Mouse (Mus musculus) heart, adult 10 weeks (tissue): ENCODE measurements around the gene Exoc1. TPM values are rescaled to one million over a fixed set of nuclear protein-coding genes. Genes with fewer than 3 reads are reported as not detected.

Experiments
- polyA plus RNA-seq: library from polyadenylated mRNA; stranded (reverse); fragments of 350-450 nt; fragmentation: Illumina TruSeq; extraction: RNeasy Lipid Tissue Mini Kit (QIAGEN cat#74804); gene quantifications from one replicate; pipeline ENCODE4 v1.2.3, GENCODE M21; 2014; ENCODE audit warnings: low read depth, low replicate concordance

Exoc1 gene
- 20.6 TPM for polyA plus RNA-seq

DNA sequence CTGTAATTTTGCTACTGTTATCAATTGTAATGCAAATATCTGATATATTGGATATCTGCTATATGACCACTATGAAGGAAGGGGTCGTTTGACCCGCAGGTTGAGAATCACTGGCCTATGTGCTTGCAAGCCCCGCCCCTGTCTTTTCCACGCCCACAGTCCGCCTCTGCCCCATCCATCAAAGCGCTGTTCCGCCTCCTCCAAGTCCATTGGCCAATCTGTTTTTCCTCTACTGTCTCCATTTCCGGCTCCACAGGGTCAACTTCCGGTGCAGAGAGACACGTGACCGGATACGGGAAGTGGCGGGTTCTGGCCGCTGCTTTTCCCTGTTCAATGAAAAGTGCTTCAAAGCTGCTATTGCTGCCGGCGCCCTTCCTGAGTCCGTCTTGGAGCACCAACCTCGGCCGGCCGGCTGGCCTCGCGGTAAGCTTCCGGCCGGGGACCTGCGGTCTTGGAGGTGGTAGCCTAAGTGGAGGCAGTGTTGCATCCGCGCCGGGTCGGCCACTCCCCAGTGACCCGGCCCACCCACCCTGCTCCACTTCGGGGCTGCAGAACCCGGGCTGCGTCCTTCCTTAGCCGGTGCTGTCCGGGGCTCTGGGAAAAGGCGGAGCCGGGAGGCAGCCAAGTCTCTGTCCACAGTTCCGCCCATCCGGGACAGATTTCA lies at the start of gene Exoc1:
TSS of gene Exoc1 (plus strand) at position 272 of the 664 bp plus-strand sequence.

GRCm38 (mm10) chr5:76483811-76484210 lies 45.3 kb upstream of the Exoc1 start, which contains the start of gene Gm7271:
Gene Gm7271 (plus strand): TSS chr5:76484040.

DNA sequence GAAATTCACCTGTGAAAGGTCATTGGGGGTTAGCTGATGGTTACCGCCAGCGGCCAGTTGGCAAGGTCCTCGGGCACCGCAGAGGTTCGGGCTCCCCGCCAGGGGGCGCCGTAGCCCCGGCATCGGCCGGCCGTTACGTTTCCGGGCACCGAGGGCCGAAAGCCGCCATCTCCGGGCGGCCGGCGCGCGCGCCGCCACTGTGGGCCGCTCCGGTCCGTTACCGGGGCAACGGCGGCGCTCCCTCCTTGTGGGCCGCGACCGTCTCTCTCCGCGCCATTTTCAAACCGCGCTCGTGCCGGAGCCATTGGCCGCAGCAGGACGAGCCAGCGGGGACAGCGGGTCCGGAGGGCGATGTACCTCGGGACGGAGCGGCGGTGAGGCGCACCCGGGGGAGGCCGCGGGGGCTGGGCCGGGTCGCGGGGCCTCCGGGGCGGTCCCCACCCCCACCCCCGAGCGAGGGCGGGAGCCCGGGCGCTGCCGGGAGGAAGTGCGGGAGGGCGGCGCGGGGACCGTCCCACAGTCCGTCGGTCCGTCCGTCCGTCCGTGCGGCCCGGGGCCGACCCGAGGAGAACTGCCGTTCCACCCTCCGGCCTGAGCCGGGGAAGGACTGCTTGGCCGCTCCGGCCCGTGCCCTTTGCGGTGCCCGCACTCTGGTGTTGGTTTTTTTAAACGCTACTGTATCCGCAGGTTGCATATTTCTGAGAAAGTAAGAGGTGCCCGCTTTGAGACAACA lies 59.6 kb downstream of the Exoc1 start, which contains the start of gene Cep135:
TSS of gene Cep135 (plus strand) at position 148 of the 733 bp plus-strand sequence.

Other genes with a start within 250 kb of the Exoc1 start
- gene Clock, start 224.5 kb upstream of the Exoc1 start, polyA plus RNA-seq, result 22.1 TPM
- not detected for gene Pdcl2, start 198.2 kb upstream of the Exoc1 start, polyA plus RNA-seq
- not detected for gene Nmu, start 165.5 kb upstream of the Exoc1 start, polyA plus RNA-seq
- gene Gm7271, start 45.3 kb upstream of the Exoc1 start, polyA plus RNA-seq, result not detected
- gene Cep135, start 59.4 kb downstream of the Exoc1 start, polyA plus RNA-seq, result 3.5 TPM
- gene C530008M17Rik, start 127.2 kb downstream of the Exoc1 start, polyA plus RNA-seq, result 9.6 TPM